Mouse (Mus musculus): Measurements from ENCODE around the gene Uxs1.

Uxs1 gene

GRCm38 (mm10) chr1:43803906-43804474 is 23.6 kb downstream of the Uxs1 start:
- no peak for DNase-seq (ENCODE audit: inconsistent ontology term)

GRCm38 (mm10) chr1:43798048-43798447 is 29.6 kb downstream of the Uxs1 start:
- DNase-seq (ENCODE audit: inconsistent ontology term): no peak

GRCm38 (mm10) chr1:43789765-43790164 is 37.8 kb downstream of the Uxs1 start:
- DNase-seq (ENCODE audit: inconsistent ontology term): no peak

- DNase-seq (ENCODE audit: inconsistent ontology term): no peak
These were observed 40.9 kb downstream of the Uxs1 start for GRCm38 (mm10) chr1:43786711-43787110.

GRCm38 (mm10) chr1:43785316-43785715 is 42.3 kb downstream of the Uxs1 start:
- DNase-seq (ENCODE audit: inconsistent ontology term): no peak

- DNase-seq (ENCODE audit: inconsistent ontology term): no peak
These were observed 44.4 kb downstream of the Uxs1 start for GRCm38 (mm10) chr1:43783186-43783585.

- DNase-seq (ENCODE audit: inconsistent ontology term): no peak
These were observed 44.9 kb downstream of the Uxs1 start for GRCm38 (mm10) chr1:43782680-43783079.

GRCm38 (mm10) chr1:43781672-43782071 is 45.9 kb downstream of the Uxs1 start:
- DNase-seq (ENCODE audit: inconsistent ontology term): no peak

GRCm38 (mm10) chr1:43781195-43781594 is 46.4 kb downstream of the Uxs1 start:
- DNase-seq (ENCODE audit: inconsistent ontology term): no peak

GRCm38 (mm10) chr1:43776106-43776505 is 51.5 kb downstream of the Uxs1 start:
- no peak for DNase-seq (ENCODE audit: inconsistent ontology term)

GRCm38 (mm10) chr1:43774126-43774525 is 53.5 kb downstream of the Uxs1 start:
- no peak for DNase-seq (ENCODE audit: inconsistent ontology term)

GRCm38 (mm10) chr1:43772694-43773093 is 54.9 kb downstream of the Uxs1 start:
- DNase-seq (ENCODE audit: inconsistent ontology term): no peak

GRCm38 (mm10) chr1:43770032-43770431 is 57.6 kb downstream of the Uxs1 start:
- no peak for DNase-seq (ENCODE audit: inconsistent ontology term)

- DNase-seq (ENCODE audit: inconsistent ontology term): no peak
These were observed 58.3 kb downstream of the Uxs1 start for GRCm38 (mm10) chr1:43769348-43769747.

GRCm38 (mm10) chr1:43768385-43768990 is 59.1 kb downstream of the Uxs1 start:
- DNase-seq (ENCODE audit: inconsistent ontology term): no peak

- no peak for DNase-seq (ENCODE audit: inconsistent ontology term)
These were observed 61.3 kb downstream of the Uxs1 start for GRCm38 (mm10) chr1:43766328-43766727.

GRCm38 (mm10) chr1:43764481-43764880 is 63.1 kb downstream of the Uxs1 start:
- DNase-seq (ENCODE audit: inconsistent ontology term): no peak

- DNase-seq (ENCODE audit: inconsistent ontology term): no peak
These were observed 67.5 kb downstream of the Uxs1 start for GRCm38 (mm10) chr1:43760085-43760484.

- DNase-seq (ENCODE audit: inconsistent ontology term): no peak
These were observed 72.9 kb downstream of the Uxs1 start for GRCm38 (mm10) chr1:43754448-43755312.

- no peak for DNase-seq (ENCODE audit: inconsistent ontology term)
These were observed 89.1 kb downstream of the Uxs1 start for GRCm38 (mm10) chr1:43738519-43738894.

GRCm38 (mm10) chr1:43737812-43738518 is 89.6 kb downstream of the Uxs1 start:
- DNase-seq (ENCODE audit: inconsistent ontology term): no peak

GRCm38 (mm10) chr1:43732657-43733056 is 94.9 kb downstream of the Uxs1 start:
- peak; percentile 36 for DNase-seq (ENCODE audit: inconsistent ontology term)
